Mouse (Mus musculus): ENCODE data around the gene Tuba1a. TPM values are rescaled to one million over a fixed set of nuclear protein-coding genes. Genes with fewer than 3 reads are reported as not detected.

The Tuba1a gene
- 7,669 and 8,043 TPM in 2 replicates for polyA plus RNA-seq (2014; fragmentation: Nextera tagmentation; extraction: Ambion mirVana)

DNA sequence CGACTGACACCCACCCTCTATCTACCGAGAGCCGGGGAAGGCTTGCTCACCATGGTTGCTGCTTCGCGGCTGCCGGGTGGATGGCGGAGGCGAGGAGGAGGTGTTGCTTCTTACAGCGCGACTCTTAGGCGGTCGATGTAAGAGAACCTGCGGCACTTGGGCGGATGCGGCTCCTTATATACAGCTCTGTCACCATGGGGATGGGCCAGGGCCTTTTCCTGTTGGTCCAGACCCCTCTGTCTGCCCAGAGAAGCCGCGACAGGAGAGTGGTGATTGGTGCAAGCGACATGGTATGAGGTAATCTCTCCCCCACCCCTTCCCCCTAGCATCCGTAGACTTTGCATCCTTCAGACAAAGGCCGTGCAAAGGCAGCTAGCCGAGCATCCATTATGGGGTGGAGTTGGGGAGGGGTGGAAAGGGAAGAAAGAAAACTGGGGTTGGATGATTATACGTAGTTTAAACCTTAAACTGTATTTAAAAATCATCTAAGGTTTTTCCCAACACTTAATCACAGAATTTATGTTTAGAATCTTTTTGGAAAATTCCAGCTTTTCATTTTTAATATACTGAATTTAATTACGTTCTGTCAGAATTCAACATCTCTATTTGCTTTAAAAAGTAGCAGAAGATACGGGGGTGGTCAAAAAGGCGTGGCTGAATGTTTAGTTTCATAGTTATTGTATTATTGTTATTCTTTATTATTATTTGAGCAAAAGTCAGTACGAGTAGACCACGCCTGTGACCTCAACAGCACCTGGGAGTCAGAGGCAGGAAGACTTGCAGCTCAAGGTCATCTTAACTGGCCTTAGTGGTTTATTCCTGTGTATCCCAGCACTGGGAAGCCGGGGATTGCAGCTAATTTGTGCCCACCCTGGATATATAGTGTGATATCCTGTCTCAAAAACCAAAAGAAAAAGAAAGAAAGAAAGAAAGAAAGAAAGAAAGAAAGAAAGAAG is at the start of gene Tuba1a, which contains the start of gene Gm49450:
Gene Tuba1a (minus strand): TSS at position 303 of the 956 bp plus-strand sequence.
Gene Gm49450 (minus strand): TSS at position 151 of the 956 bp plus-strand sequence.
- Histone ChIP-seq H3K27me3 (ENCODE audit: control insufficient read depth, insufficient read depth, low read length) (no peaks in the 10 kb centered on the region), H3K27ac (ENCODE audit: low read depth, low read length) (peak within 1 kb of the TSS; percentile 98), H3K9me3 (ENCODE audit: control insufficient read depth, low read length) (no peaks in the 10 kb centered on the region), H3K4me1 (ENCODE audit: control insufficient read depth, insufficient read depth, low read length) (peaks cover 26% of the 10 kb centered on the region), H3K36me3 (ENCODE audit: control insufficient read depth, insufficient read depth, low read length) (no peaks in the 10 kb centered on the region), H3K4me2 (peak within 1 kb of the TSS; percentile 74), H3K9ac (ENCODE audit: low read length) (peak within 1 kb of the TSS; percentile 97), H3K4me3 (ENCODE audit: low read depth, low read length) (peak within 1 kb of the TSS; percentile 69)
- DNase-seq (ENCODE audit: low spot score, missing footprints), result peak; percentile 100
- WGBS, result 3% methylated on average over 25 of the region's 28 CpGs
- peak; percentile 99 for ATAC-seq (ENCODE audit: low FRiP score)

- H3K9me3 ChIP-seq (ENCODE audit: control insufficient read depth, low read length), result no peaks in the 10 kb centered on the region
- peak overlapping the region; percentile 30 for H3K4me2 ChIP-seq
- DNase-seq (ENCODE audit: low spot score, missing footprints) (no peak), ATAC-seq (ENCODE audit: low FRiP score) (peak; percentile 19; the same call in 1 of the 2 replicates)
- H3K27ac ChIP-seq (ENCODE audit: low read depth, low read length), result no peak overlapping the region
- no peaks in the 10 kb centered on the region for H3K27me3 ChIP-seq (ENCODE audit: control insufficient read depth, insufficient read depth, low read length)
- H3K4me1 ChIP-seq (ENCODE audit: control insufficient read depth, insufficient read depth, low read length), result peaks cover 6% of the 10 kb centered on the region; the same call in 1 of the 2 replicates
- H3K9ac ChIP-seq (ENCODE audit: low read length), result peak overlapping the region; percentile 31; the same call in 1 of the 2 replicates
- no peaks in the 10 kb centered on the region for H3K36me3 ChIP-seq (ENCODE audit: control insufficient read depth, insufficient read depth, low read length)
- no peak overlapping the region for H3K4me3 ChIP-seq (ENCODE audit: low read depth, low read length)
- 17% methylated on average over 17 of the region's 17 CpGs for WGBS
Observed at GRCm38 (mm10) chr15:99001451-99001931, 48.0 kb upstream of the Tuba1a start.

- ATAC-seq (ENCODE audit: low FRiP score) (no peak), DNase-seq (ENCODE audit: low spot score, missing footprints) (peak; percentile 97)
- Histone ChIP-seq H3K36me3 (ENCODE audit: control insufficient read depth, insufficient read depth, low read length) (no peaks in the 10 kb centered on the region), H3K4me3 (ENCODE audit: low read depth, low read length) (no peak overlapping the region), H3K27me3 (ENCODE audit: control insufficient read depth, insufficient read depth, low read length) (no peaks in the 10 kb centered on the region), H3K9me3 (ENCODE audit: control insufficient read depth, low read length) (no peaks in the 10 kb centered on the region), H3K27ac (ENCODE audit: low read depth, low read length) (no peak overlapping the region), H3K4me1 (ENCODE audit: control insufficient read depth, insufficient read depth, low read length) (peaks cover 6% of the 10 kb centered on the region; the same call in 1 of the 2 replicates), H3K4me2 (no peak overlapping the region), H3K9ac (ENCODE audit: low read length) (no peak overlapping the region)
- WGBS, result 42% methylated on average over 14 of the region's 14 CpGs
Observed at GRCm38 (mm10) chr15:99000535-99001283, 47.2 kb upstream of the Tuba1a start.

DNA sequence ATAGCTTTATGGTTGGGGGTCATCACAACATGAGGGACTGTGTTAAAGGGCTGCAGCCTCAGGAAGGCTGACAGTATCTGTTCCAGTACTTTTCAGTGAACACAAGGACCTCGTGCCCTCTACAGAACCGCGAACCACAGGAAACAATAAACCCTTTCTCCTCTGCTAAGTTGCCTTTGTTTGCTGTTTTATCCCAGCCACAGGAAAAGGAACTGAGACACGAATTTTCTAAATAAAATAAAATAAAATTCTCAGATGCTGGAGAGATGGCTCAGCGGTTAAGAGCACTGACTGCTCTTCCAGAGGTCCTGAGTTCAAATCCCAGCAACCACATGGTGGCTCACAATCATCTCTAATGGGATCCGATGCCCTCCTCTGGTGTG is 45.3 kb upstream of the Tuba1a start:
- no peaks in the 10 kb centered on the region for H3K9me3 ChIP-seq (ENCODE audit: control insufficient read depth, low read length)
- ATAC-seq (ENCODE audit: low FRiP score), result no peak
- H3K27ac ChIP-seq (ENCODE audit: low read depth, low read length), result no peak overlapping the region
- H3K4me2 ChIP-seq, result no peak overlapping the region
- no peaks in the 10 kb centered on the region for H3K27me3 ChIP-seq (ENCODE audit: control insufficient read depth, insufficient read depth, low read length)
- H3K36me3 ChIP-seq (ENCODE audit: control insufficient read depth, insufficient read depth, low read length), result no peaks in the 10 kb centered on the region
- peaks cover 6% of the 10 kb centered on the region; the same call in 1 of the 2 replicates for H3K4me1 ChIP-seq (ENCODE audit: control insufficient read depth, insufficient read depth, low read length)
- H3K9ac ChIP-seq (ENCODE audit: low read length), result no peak overlapping the region
- 55% methylated on average over 6 of the region's 6 CpGs for WGBS
- H3K4me3 ChIP-seq (ENCODE audit: low read depth, low read length), result no peak overlapping the region
- DNase-seq (ENCODE audit: low spot score, missing footprints), result no peak

DNA sequence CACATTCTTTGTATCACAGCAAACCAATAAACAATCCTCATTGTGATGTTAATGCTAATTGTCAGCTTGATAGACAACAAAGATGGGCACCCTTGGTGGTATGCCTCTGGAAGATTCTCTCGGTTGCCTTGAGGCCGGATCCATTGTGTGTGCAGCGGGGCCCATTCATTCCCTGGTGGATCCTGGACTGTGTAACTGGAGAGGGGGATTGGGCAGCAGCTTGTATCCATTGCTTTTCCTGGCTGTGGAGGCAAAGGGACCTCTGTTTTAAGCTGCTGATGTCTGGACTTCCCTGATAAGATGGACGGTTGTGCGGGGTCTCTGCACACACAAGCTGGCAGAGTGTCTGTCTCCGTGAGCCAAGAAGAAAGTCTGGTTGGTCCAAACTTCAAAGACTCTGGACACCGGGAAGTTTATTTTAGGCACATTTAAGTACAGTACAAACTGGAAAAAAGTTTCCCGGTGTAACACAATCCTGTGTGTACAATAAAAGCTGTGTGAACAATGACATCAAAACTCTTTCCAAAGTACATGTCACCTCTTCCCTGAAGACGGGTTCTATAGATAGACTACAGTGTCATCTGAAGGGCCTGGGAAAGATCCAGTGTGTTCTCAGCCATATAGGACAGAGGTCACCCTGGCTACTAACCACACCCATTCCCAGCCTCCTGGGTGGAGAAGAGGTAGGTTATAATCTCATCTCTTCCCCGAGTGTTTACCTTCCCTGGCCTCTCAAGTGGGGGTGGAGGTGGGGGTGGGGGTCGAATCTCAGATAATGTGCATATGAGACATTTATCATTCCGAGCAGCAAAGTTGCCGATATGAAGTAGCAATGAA is 44.7 kb upstream of the Tuba1a start:
- peak; percentile 85 for DNase-seq (ENCODE audit: low spot score, missing footprints)
- Histone ChIP-seq H3K9ac (ENCODE audit: low read length) (no peak overlapping the region), H3K9me3 (ENCODE audit: control insufficient read depth, low read length) (no peaks in the 10 kb centered on the region), H3K27me3 (ENCODE audit: control insufficient read depth, insufficient read depth, low read length) (no peaks in the 10 kb centered on the region), H3K4me3 (ENCODE audit: low read depth, low read length) (no peak overlapping the region), H3K4me1 (ENCODE audit: control insufficient read depth, insufficient read depth, low read length) (peaks cover 10% of the 10 kb centered on the region), H3K4me2 (no peak overlapping the region), H3K36me3 (ENCODE audit: control insufficient read depth, insufficient read depth, low read length) (no peaks in the 10 kb centered on the region), H3K27ac (ENCODE audit: low read depth, low read length) (no peak overlapping the region; the same call in 1 of the 2 replicates)
- ATAC-seq (ENCODE audit: low FRiP score), result no peak
- WGBS, result 59% methylated on average over 13 of the region's 13 CpGs

DNA sequence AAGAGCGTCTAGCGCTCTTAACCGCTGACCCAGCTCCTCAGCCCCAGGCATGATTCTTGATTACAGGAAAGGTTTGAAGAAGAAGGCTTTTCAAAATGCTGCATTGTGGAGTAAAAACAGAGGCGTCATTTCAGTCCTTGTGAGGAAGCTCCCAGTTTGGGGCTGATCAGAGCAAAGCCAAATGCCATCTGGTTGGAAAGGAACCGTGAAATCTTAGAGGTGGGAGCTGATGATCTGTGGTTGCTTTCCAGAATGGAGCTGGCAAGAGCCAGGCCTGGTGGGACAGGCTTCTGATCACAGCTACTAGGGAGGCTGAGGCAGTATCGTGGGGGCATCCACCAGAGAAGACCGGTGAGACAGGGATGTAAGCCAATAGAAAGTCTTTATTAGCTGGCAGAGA is 43.3 kb upstream of the Tuba1a start:
- DNase-seq (ENCODE audit: low spot score, missing footprints) (peak; percentile 81), ATAC-seq (ENCODE audit: low FRiP score) (no peak)
- Histone ChIP-seq H3K4me3 (ENCODE audit: low read depth, low read length) (no peak overlapping the region), H3K36me3 (ENCODE audit: control insufficient read depth, insufficient read depth, low read length) (no peaks in the 10 kb centered on the region), H3K9ac (ENCODE audit: low read length) (no peak overlapping the region; the same call in 1 of the 2 replicates), H3K9me3 (ENCODE audit: control insufficient read depth, low read length) (no peaks in the 10 kb centered on the region), H3K27me3 (ENCODE audit: control insufficient read depth, insufficient read depth, low read length) (no peaks in the 10 kb centered on the region), H3K4me2 (no peak overlapping the region), H3K4me1 (ENCODE audit: control insufficient read depth, insufficient read depth, low read length) (peaks cover 22% of the 10 kb centered on the region), H3K27ac (ENCODE audit: low read depth, low read length) (no peak overlapping the region)
- WGBS, result 81% methylated on average over 7 of the region's 7 CpGs

GRCm38 (mm10) chr15:98994957-98995520 is 41.5 kb upstream of the Tuba1a start:
- Histone ChIP-seq H3K4me3 (ENCODE audit: low read depth, low read length) (no peak overlapping the region), H3K27me3 (ENCODE audit: control insufficient read depth, insufficient read depth, low read length) (no peaks in the 10 kb centered on the region), H3K4me2 (no peak overlapping the region), H3K36me3 (ENCODE audit: control insufficient read depth, insufficient read depth, low read length) (no peaks in the 10 kb centered on the region), H3K9me3 (ENCODE audit: control insufficient read depth, low read length) (no peaks in the 10 kb centered on the region), H3K4me1 (ENCODE audit: control insufficient read depth, insufficient read depth, low read length) (peaks cover 35% of the 10 kb centered on the region), H3K9ac (ENCODE audit: low read length) (no peak overlapping the region), H3K27ac (ENCODE audit: low read depth, low read length) (no peak overlapping the region)
- peak; percentile 79 for DNase-seq (ENCODE audit: low spot score, missing footprints)
- ATAC-seq (ENCODE audit: low FRiP score), result no peak
- WGBS, result 87% methylated on average over 9 of the region's 9 CpGs

GRCm38 (mm10) chr15:98993865-98994264 is 40.4 kb upstream of the Tuba1a start:
- H3K4me1 ChIP-seq (ENCODE audit: control insufficient read depth, insufficient read depth, low read length), result peaks cover 46% of the 10 kb centered on the region
- peak; percentile 98 for DNase-seq (ENCODE audit: low spot score, missing footprints)
- H3K27ac ChIP-seq (ENCODE audit: low read depth, low read length), result peak overlapping the region; percentile 67; the same call in 1 of the 2 replicates
- H3K27me3 ChIP-seq (ENCODE audit: control insufficient read depth, insufficient read depth, low read length), result no peaks in the 10 kb centered on the region
- no peaks in the 10 kb centered on the region; the same call in 1 of the 2 replicates for H3K36me3 ChIP-seq (ENCODE audit: control insufficient read depth, insufficient read depth, low read length)
- 3% methylated on average over 11 of the region's 11 CpGs for WGBS
- H3K4me3 ChIP-seq (ENCODE audit: low read depth, low read length), result no peak overlapping the region
- H3K4me2 ChIP-seq, result peak overlapping the region; percentile 53
- H3K9ac ChIP-seq (ENCODE audit: low read length), result no peak overlapping the region; the same call in 1 of the 2 replicates
- ATAC-seq (ENCODE audit: low FRiP score), result no peak
- no peaks in the 10 kb centered on the region for H3K9me3 ChIP-seq (ENCODE audit: control insufficient read depth, low read length)
